ENCODE assay signal across 20 mouse cellular contexts in the genomic region with DNA sequence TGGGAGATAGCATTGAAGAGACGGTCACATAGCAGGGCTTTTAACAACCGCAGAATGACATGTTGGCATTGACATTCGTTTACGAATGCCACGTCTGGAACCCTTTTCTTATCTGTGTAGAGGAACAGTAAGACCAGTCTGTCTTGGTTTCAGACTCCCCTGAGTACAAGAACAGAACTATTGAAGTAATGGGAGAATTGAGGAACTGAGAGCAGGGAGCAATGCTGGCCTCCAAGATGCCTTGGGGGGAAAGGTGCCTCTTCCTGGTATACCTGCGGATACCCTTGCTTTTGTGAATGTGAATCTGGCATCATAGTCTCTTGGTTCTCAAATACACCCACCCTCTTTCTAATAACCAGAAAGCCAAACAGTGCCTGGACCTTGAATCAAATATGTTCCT. TPM values are rescaled to one million over a fixed set of nuclear protein-coding genes. Genes with fewer than 3 reads are reported as not detected.
DNase-seq lines count a peak whose midpoint lies in the region; ATAC-seq and TF ChIP-seq lines count a peak whose summit lies in the region.
"Had no signal": no experiment of that assay in that cellular context is flagged by ENCODE, and none has a peak within 500 bp of the region (broad histone marks: within the 10 kb centered on the region; RNA-seq: fewer than 3 reads in every experiment).

No protein-coding gene starts in this region.

- H3K4me3 ChIP-seq in heart, adult 2 months, result no peak overlapping the region
- H3K4me3 ChIP-seq in intestine, embryonic 16.5 days (ENCODE audit: low read length), result no peak overlapping the region
- no peak overlapping the region for H3K4me3 ChIP-seq in intestine, embryonic 15.5 days (replicated peaks)
- H3K4me3 ChIP-seq in bone marrow macrophage, adult 2 months (ENCODE audit: insufficient read depth, low read length), result no peak overlapping the region
- H3K4me3 ChIP-seq: forebrain, embryonic 13.5 days; neural tube, embryonic 12.5 days had no signal

- TF ChIP-seq POLR2A in heart, adult 2 months (IDR thresholded peaks at IDR 0.05; ENCODE audit: insufficient read depth, low read depth, low read length), result no peak
- TF ChIP-seq POLR2A in bone marrow macrophage, adult 2 months (IDR thresholded peaks at IDR 0.05; ENCODE audit: borderline replicate concordance, low read depth, low read length), result no peak

- no peak for ATAC-seq in intestine, embryonic 16.5 days
- no peak for ATAC-seq in intestine, embryonic 15.5 days
- peak; percentile 22; the same call in 1 of the 2 replicates for ATAC-seq in megakaryocyte, adult 5-6 weeks (ENCODE audit: poor library complexity, severe bottlenecking)
- no peak for ATAC-seq in megakaryocyte-erythroid progenitor cell, adult 5-6 weeks (replicated peaks; ENCODE audit: low FRiP score, low TSS enrichment, poor library complexity, severe bottlenecking)
- ATAC-seq: forebrain, embryonic 13.5 days; midbrain, embryonic 16.5 days had no signal

- TF ChIP-seq CTCF in heart, adult 2 months (IDR thresholded peaks at IDR 0.05), result no peak
- no peak for TF ChIP-seq CTCF in bone marrow macrophage, adult 2 months (IDR thresholded peaks at IDR 0.05; ENCODE audit: low read depth, low read length)

- H3K4me1 ChIP-seq in heart, adult 2 months (ENCODE audit: control insufficient read depth, insufficient read depth, low read length), result peaks cover 67% of the 10 kb centered on the region
- H3K4me1 ChIP-seq in intestine, embryonic 16.5 days (ENCODE audit: control insufficient read depth, insufficient read depth, low read length), result peaks cover 69% of the 10 kb centered on the region
- H3K4me1 ChIP-seq in intestine, embryonic 15.5 days (replicated peaks), result peaks cover 58% of the 10 kb centered on the region
- H3K4me1 ChIP-seq in bone marrow macrophage, adult 2 months (ENCODE audit: control insufficient read depth, insufficient read depth, low read length), result peaks cover 62% of the 10 kb centered on the region

- H3K27me3 ChIP-seq in heart, adult 2 months (ENCODE audit: control insufficient read depth, insufficient read depth, low read length), result no peaks in the 10 kb centered on the region
- no peaks in the 10 kb centered on the region for H3K27me3 ChIP-seq in intestine, embryonic 16.5 days (replicated peaks; ENCODE audit: control insufficient read depth, insufficient read depth, low read length)
- H3K27me3 ChIP-seq in intestine, embryonic 15.5 days (replicated peaks), result no peaks in the 10 kb centered on the region
- H3K27me3 ChIP-seq: forebrain, embryonic 13.5 days; neural tube, embryonic 12.5 days had no signal

- no peak overlapping the region for H3K9ac ChIP-seq in heart, adult 2 months (ENCODE audit: low read depth, low read length)
- H3K9ac ChIP-seq in intestine, embryonic 16.5 days (ENCODE audit: low read depth, low read length), result no peak overlapping the region
- H3K9ac ChIP-seq in intestine, embryonic 15.5 days, result no peak overlapping the region
- H3K9ac ChIP-seq: forebrain, embryonic 13.5 days; lung, embryonic 14.5 days; neural tube, embryonic 12.5 days had no signal

- no peak for DNase-seq in heart, adult 2 months
- DNase-seq in heart, postnatal 10 days, result no peak
- DNase-seq in lung, adult 18-20 months, result no peak
- DNase-seq: cerebellum, postnatal 10 days; embryo, embryonic 11 days; kidney, adult 18-20 months; kidney, postnatal 25 days; liver; lung, postnatal 4 days; right cerebral cortex, postnatal 25 days; thymus, postnatal 36 days had no signal

- H3K4me2 ChIP-seq in intestine, embryonic 16.5 days (ENCODE audit: low read depth, low read length), result no peak overlapping the region
- H3K4me2 ChIP-seq in intestine, embryonic 15.5 days (replicated peaks), result no peak overlapping the region
- H3K4me2 ChIP-seq: forebrain, embryonic 13.5 days; lung, embryonic 14.5 days; neural tube, embryonic 12.5 days had no signal

- H3K36me3 ChIP-seq in heart, adult 2 months (ENCODE audit: control insufficient read depth, insufficient read depth, low read length), result peaks cover 28% of the 10 kb centered on the region
- H3K36me3 ChIP-seq in intestine, embryonic 16.5 days (ENCODE audit: control insufficient read depth, insufficient read depth, low read length), result no peaks in the 10 kb centered on the region
- no peaks in the 10 kb centered on the region for H3K36me3 ChIP-seq in intestine, embryonic 15.5 days
- H3K36me3 ChIP-seq: neural tube, embryonic 12.5 days had no signal

- intact Hi-C loops in heart, adult 2 months (cut with DNase I), result no loop called here
- intact Hi-C loops in heart, postnatal 10 days (cut with DNase I), result no loop called here

- peak overlapping the region; percentile 99 for H3K27ac ChIP-seq in heart, adult 2 months
- peak overlapping the region; percentile 75; the same call in 1 of the 2 replicates for H3K27ac ChIP-seq in intestine, embryonic 16.5 days (ENCODE audit: low read length)
- no peak overlapping the region for H3K27ac ChIP-seq in intestine, embryonic 15.5 days
- H3K27ac ChIP-seq in bone marrow macrophage, adult 2 months (ENCODE audit: insufficient read depth, low read depth, low read length), result peak overlapping the region; percentile 66; the same call in 1 of the 2 replicates
- H3K27ac ChIP-seq: neural tube, embryonic 12.5 days had no signal

- no peak for TF ChIP-seq EP300 in heart, adult 2 months (IDR thresholded peaks at IDR 0.05; ENCODE audit: insufficient read depth, low read depth, low read length)

- no peaks in the 10 kb centered on the region for H3K79me2 ChIP-seq in heart, adult 2 months (replicated peaks; ENCODE audit: control insufficient read depth, insufficient read depth, low read length)

- no peaks in the 10 kb centered on the region for H3K9me3 ChIP-seq in intestine, embryonic 16.5 days (ENCODE audit: control insufficient read depth, low read length)
- no peaks in the 10 kb centered on the region for H3K9me3 ChIP-seq in intestine, embryonic 15.5 days
- H3K9me3 ChIP-seq: forebrain, embryonic 13.5 days; neural tube, embryonic 12.5 days had no signal

- 60% methylated on average over 6 of the region's 6 CpGs for WGBS in heart, adult 2 months
- 83% methylated on average over 6 of the region's 6 CpGs for WGBS in intestine, embryonic 16.5 days
- WGBS in intestine, embryonic 15.5 days, result 85% methylated on average over 6 of the region's 6 CpGs

RNA-seq across cellular contexts. Expression of gene Cuedc1, which starts 18.7 kb away (rescaled TPM):
- total RNA-seq in heart, adult 2 months (2021), result 10 to 100 TPM; 49.8 to 55.0 TPM
- polyA plus RNA-seq in heart, adult 2 months (2012; rRNA removed), result 36.2 and 38.7 TPM in 2 replicates
- total RNA-seq in heart, postnatal 10 days (2021), result 10 to 100 TPM; 45.6 to 48.4 TPM
- polyA plus RNA-seq in intestine, embryonic 16.5 days (2015; fragmentation: Nextera tagmentation; extraction: Ambion mirVana), result 8.0 and 8.5 TPM in 2 replicates
- 14.2 and 17.6 TPM in 2 replicates for polyA plus RNA-seq in intestine, embryonic 15.5 days (2015; fragmentation: Nextera tagmentation; extraction: Ambion mirVana)
- 9.7 and 13.1 TPM in 2 replicates for polyA plus RNA-seq in bone marrow macrophage, adult 2 months (2012; ENCODE audit: insufficient read depth, insufficient read length, missing spikeins)
- 0.67 and 0.73 TPM in 2 replicates for total RNA-seq in megakaryocyte, adult 5-6 weeks (2015)
- total RNA-seq in megakaryocyte, adult 5-6 weeks (2017), result 1.3 and 2.2 TPM in 2 replicates
- 1.7 and 2.3 TPM in 2 replicates for total RNA-seq in megakaryocyte-erythroid progenitor cell, adult 5-6 weeks (2014; fragmentation: Nextera tagmentation)
- total RNA-seq in megakaryocyte-erythroid progenitor cell, adult 5-6 weeks (2017), result 0.19 and 2.8 TPM in 2 replicates

RNA-seq across cellular contexts. Expression of gene Vezf1, which starts 48.5 kb away (rescaled TPM):
- total RNA-seq in heart, adult 2 months (2021), result 10 to 100 TPM; 37.9 to 49.8 TPM
- 22.6 and 34.5 TPM in 2 replicates for polyA plus RNA-seq in heart, adult 2 months (2012; rRNA removed)
- total RNA-seq in heart, postnatal 10 days (2021), result 10 to 100 TPM; 44.9 to 45.7 TPM
- 23.3 and 24.1 TPM in 2 replicates for polyA plus RNA-seq in intestine, embryonic 16.5 days (2015; fragmentation: Nextera tagmentation; extraction: Ambion mirVana)
- 30.4 and 32.4 TPM in 2 replicates for polyA plus RNA-seq in intestine, embryonic 15.5 days (2015; fragmentation: Nextera tagmentation; extraction: Ambion mirVana)
- polyA plus RNA-seq in bone marrow macrophage, adult 2 months (2012; ENCODE audit: insufficient read depth, insufficient read length, missing spikeins), result 25.1 and 29.7 TPM in 2 replicates
- 46.4 and 55.3 TPM in 2 replicates for total RNA-seq in megakaryocyte, adult 5-6 weeks (2015)
- total RNA-seq in megakaryocyte, adult 5-6 weeks (2017), result 22.6 and 25.0 TPM in 2 replicates
- total RNA-seq in megakaryocyte-erythroid progenitor cell, adult 5-6 weeks (2014; fragmentation: Nextera tagmentation), result 30.9 and 35.9 TPM in 2 replicates
- 14.2 and 24.7 TPM in 2 replicates for total RNA-seq in megakaryocyte-erythroid progenitor cell, adult 5-6 weeks (2017)

Comparison
In these comparisons a context has a peak if more than half of its experiments do, and no peak if none do; other contexts are left out.
1. RNA of gene Cuedc1, which starts 18.7 kb away (total RNA-seq): 49.8 to 55.0 TPM in heart, adult 2 months and 45.6 to 48.4 TPM in heart, postnatal 10 days; 0.19 to 2.8 TPM in megakaryocyte-erythroid progenitor cell, adult 5-6 weeks and 0.67 to 2.2 TPM in megakaryocyte, adult 5-6 weeks; every median in the first group is over 10 times any median in the second.